Mouse (Mus musculus) thymus, postnatal 10 days (tissue): ENCODE results near the gene Nmb.
"Not testable (repeated sequence)": the region's sequence is repeated elsewhere in the genome, so short reads cannot be mapped to it uniquely, and the experiment has no call there.

ENCODE experiments used
- DNase-seq, 2 experiments: peaks; one replicate each; pipeline ENCODE4 v3.0.0; 2021; ENCODE audit warnings: low spot score in 2 of 2

The Nmb gene

GRCm38 (mm10) chr7:80904921-80905515 lies at the start of gene Nmb:
Nmb (minus strand) TSS chr7:80905076.
- DNase-seq: peak; percentile 29 to 51

- no peak for DNase-seq
These were observed 49.4 kb upstream of the Nmb start for GRCm38 (mm10) chr7:80954251-80954650.

GRCm38 (mm10) chr7:80952140-80952539 lies 47.3 kb upstream of the Nmb start:
- DNase-seq: no peak

GRCm38 (mm10) chr7:80951461-80951860 lies 46.6 kb upstream of the Nmb start:
- DNase-seq: no peak

GRCm38 (mm10) chr7:80947445-80948350 lies 42.8 kb upstream of the Nmb start, which contains the start of gene Sec11a:
Sec11a (minus strand) TSS chr7:80947780.
- DNase-seq: peak; percentile 92

- DNase-seq: no peak
These were observed 34.9 kb upstream of the Nmb start for GRCm38 (mm10) chr7:80939808-80940207.

GRCm38 (mm10) chr7:80937304-80937666 lies 32.4 kb upstream of the Nmb start:
- not testable (repeated sequence) for DNase-seq

- not testable (repeated sequence) for DNase-seq
These were observed 31.9 kb upstream of the Nmb start for GRCm38 (mm10) chr7:80936617-80937303.

- DNase-seq: no peak
These were observed 31.0 kb upstream of the Nmb start for GRCm38 (mm10) chr7:80935834-80936233.

- DNase-seq: no peak
These were observed 27.9 kb upstream of the Nmb start for GRCm38 (mm10) chr7:80932777-80933176.

GRCm38 (mm10) chr7:80931618-80932207 lies 26.8 kb upstream of the Nmb start:
- DNase-seq: no peak

GRCm38 (mm10) chr7:80923165-80923564 lies 18.3 kb upstream of the Nmb start:
- no peak for DNase-seq

- DNase-seq: no peak
These were observed 14.8 kb upstream of the Nmb start for GRCm38 (mm10) chr7:80919647-80920008.

GRCm38 (mm10) chr7:80918982-80919646 lies 14.2 kb upstream of the Nmb start:
- peak; percentile 44 to 65 for DNase-seq

GRCm38 (mm10) chr7:80917916-80918465 lies 13.1 kb upstream of the Nmb start:
- peak in 1 of 2 experiments; percentile 32 for DNase-seq

GRCm38 (mm10) chr7:80912496-80912895 lies 7.6 kb upstream of the Nmb start:
- DNase-seq: no peak

GRCm38 (mm10) chr7:80911053-80911452 lies 6.2 kb upstream of the Nmb start:
- no peak for DNase-seq

- DNase-seq: no peak
These were observed 1.1 kb downstream of the Nmb start for GRCm38 (mm10) chr7:80903625-80904422.

- no peak for DNase-seq
These were observed 3.2 kb downstream of the Nmb start for GRCm38 (mm10) chr7:80901541-80902274.
